Mouse (Mus musculus) forebrain, embryonic 11.5 days (tissue): ENCODE results near the gene Celsr3. TPM values are rescaled to one million over a fixed set of nuclear protein-coding genes. Genes with fewer than 3 reads are reported as not detected.
A peak's percentile ranks its signal among the peaks of the same experiment; 100 is the strongest.

Source experiments
- ATAC-seq: fragments of 200-750 bp; cut with Nextera tagmentation; replicated peaks from 2 replicates; pipeline ENCODE4 v1.8.0; 2017; ENCODE audit warnings: moderate TSS enrichment; ENCODE audit not compliant: low FRiP score
- DNase-seq: peaks from one replicate; pipeline ENCODE4 v3.0.0-alpha.2; 2017; ENCODE audit warnings: low spot score
- H3K27ac ChIP-seq: fragments of 300-500 bp; sonication (generic); 2 replicates; pipeline ENCODE4 v1.5.1; 2014; ENCODE audit warnings: low read depth, low read length
- H3K27me3 ChIP-seq: fragments of 300-500 bp; sonication (generic); 2 replicates; pipeline ENCODE4 v1.6.1; 2014; ENCODE audit warnings: mild to moderate bottlenecking, low read length, mixed read lengths; ENCODE audit not compliant: control insufficient read depth, insufficient read depth
- H3K36me3 ChIP-seq: fragments of 300-500 bp; sonication (generic); 2 replicates; pipeline ENCODE4 v1.6.1; 2014; ENCODE audit warnings: mild to moderate bottlenecking, low read length, moderate library complexity, mixed read lengths; ENCODE audit not compliant: control insufficient read depth, insufficient read depth
- H3K4me1 ChIP-seq: fragments of 300-500 bp; sonication (generic); replicated peaks from 2 replicates; pipeline ENCODE4 v1.6.1; 2014; ENCODE audit warnings: low read length, mixed read lengths; ENCODE audit not compliant: control insufficient read depth, insufficient read depth
- H3K4me2 ChIP-seq: fragments of 300-500 bp; sonication (generic); 2 replicates; pipeline ENCODE4 v1.6.1; 2014; ENCODE audit warnings: low read depth, mild to moderate bottlenecking, low read length, moderate library complexity, mixed read lengths; ENCODE audit not compliant: severe bottlenecking
- H3K4me3 ChIP-seq: fragments of 300-500 bp; sonication (generic); 2 replicates; pipeline ENCODE4 v1.5.1; 2014; ENCODE audit warnings: low read depth, low read length
- H3K9ac ChIP-seq: fragments of 300-500 bp; sonication (generic); 2 replicates; pipeline ENCODE4 v1.6.1; 2014; ENCODE audit warnings: low read length
- H3K9me3 ChIP-seq: fragments of 300-500 bp; sonication (generic); 2 replicates; pipeline ENCODE4 v1.6.1; 2016; ENCODE audit warnings: low read length, mixed read lengths; ENCODE audit not compliant: control insufficient read depth
- WGBS: fragments of 180-500 bp; shearing (Covaris S2); extraction: QIAGEN DNeasy Blood & Tissue Kit; methylation state at CpG from one replicate; pipeline ENCODE4 v1.1.7; 2014; 5-methylcytosine and 5-hydroxymethylcytosine counted together
- polyA plus RNA-seq: library from polyadenylated mRNA; unstranded; fragments of >200 nt; fragmentation: Nextera tagmentation; extraction: Ambion mirVana; gene quantifications from 2 replicates; pipeline ENCODE4 v1.2.1, GENCODE M21; 2014

Gene Celsr3
- polyA plus RNA-seq: 6.9 and 9.4 TPM in 2 replicates

- 0 out of 2 replicates have a peak within 1 kb of the TSS, but pooled peaks have one; percentile 31 for H3K27ac ChIP-seq
- DNase-seq (peak; percentile 94), ATAC-seq (peak; percentile 62)
- H3K36me3 ChIP-seq: no peaks in the 10 kb centered on the region
- H3K4me1 ChIP-seq: peaks cover 5% of the 10 kb centered on the region; the same call in 1 of the 2 replicates
- peak within 1 kb of the TSS; percentile 63 for H3K9ac ChIP-seq
- H3K4me2 ChIP-seq: peak within 1 kb of the TSS; percentile 53
- WGBS: 1% methylated on average over 64 of the region's 70 CpGs
- no peaks in the 10 kb centered on the region for H3K9me3 ChIP-seq
- H3K27me3 ChIP-seq: peaks cover 36% of the 10 kb centered on the region
- peak within 1 kb of the TSS; percentile 64 for H3K4me3 ChIP-seq
These were observed at the start of gene Celsr3 for GRCm38 (mm10) chr9:108825820-108826699. TSS of gene Celsr3 (plus strand) at chr9:108826320.

GRCm38 (mm10) chr9:108776614-108777013 lies 49.5 kb upstream of the Celsr3 start:
- no peaks in the 10 kb centered on the region for H3K36me3 ChIP-seq
- H3K9ac ChIP-seq: no peak overlapping the region
- ATAC-seq: no peak
- no peak overlapping the region for H3K4me2 ChIP-seq
- no peaks in the 10 kb centered on the region for H3K9me3 ChIP-seq
- H3K4me3 ChIP-seq: no peak overlapping the region
- DNase-seq: no peak
- H3K27me3 ChIP-seq: no peaks in the 10 kb centered on the region
- H3K27ac ChIP-seq: no peak overlapping the region
- 88% methylated on average over 4 of the region's 4 CpGs for WGBS
- H3K4me1 ChIP-seq: no peaks in the 10 kb centered on the region

GRCm38 (mm10) chr9:108777276-108777675 lies 48.8 kb upstream of the Celsr3 start:
- no peak overlapping the region for H3K4me3 ChIP-seq
- no peaks in the 10 kb centered on the region for H3K9me3 ChIP-seq
- DNase-seq (no peak), ATAC-seq (no peak)
- no peak overlapping the region for H3K9ac ChIP-seq
- H3K27me3 ChIP-seq: no peaks in the 10 kb centered on the region
- no peaks in the 10 kb centered on the region; the same call in 1 of the 2 replicates for H3K4me1 ChIP-seq
- no peak overlapping the region for H3K4me2 ChIP-seq
- no peak overlapping the region for H3K27ac ChIP-seq
- no peaks in the 10 kb centered on the region for H3K36me3 ChIP-seq
- 85% methylated on average over 4 of the region's 4 CpGs for WGBS

- Histone ChIP-seq H3K27ac (no peak overlapping the region), H3K36me3 (no peaks in the 10 kb centered on the region), H3K9me3 (no peaks in the 10 kb centered on the region), H3K4me1 (peaks cover 4% of the 10 kb centered on the region), H3K9ac (no peak overlapping the region), H3K4me2 (no peak overlapping the region), H3K4me3 (no peak overlapping the region), H3K27me3 (no peaks in the 10 kb centered on the region)
- DNase-seq: no peak
- 69% methylated on average over 5 of the region's 5 CpGs for WGBS
- ATAC-seq: no peak
These were observed 45.2 kb upstream of the Celsr3 start for GRCm38 (mm10) chr9:108780959-108781358.

GRCm38 (mm10) chr9:108781891-108782290 lies 44.2 kb upstream of the Celsr3 start:
- no peak overlapping the region for H3K4me2 ChIP-seq
- 80% methylated on average over 4 of the region's 4 CpGs for WGBS
- DNase-seq (no peak), ATAC-seq (no peak)
- no peak overlapping the region for H3K4me3 ChIP-seq
- H3K36me3 ChIP-seq: no peaks in the 10 kb centered on the region
- no peaks in the 10 kb centered on the region for H3K27me3 ChIP-seq
- H3K4me1 ChIP-seq: peaks cover 10% of the 10 kb centered on the region
- H3K9ac ChIP-seq: no peak overlapping the region
- no peak overlapping the region for H3K27ac ChIP-seq
- H3K9me3 ChIP-seq: no peaks in the 10 kb centered on the region

GRCm38 (mm10) chr9:108782836-108783547 lies 43.1 kb upstream of the Celsr3 start:
- DNase-seq (no peak), ATAC-seq (peak; percentile 15; the same call in 1 of the 2 replicates)
- H3K4me1 ChIP-seq: peaks cover 13% of the 10 kb centered on the region
- peak overlapping the region; percentile 95 for H3K4me3 ChIP-seq
- no peaks in the 10 kb centered on the region for H3K36me3 ChIP-seq
- H3K27me3 ChIP-seq: no peaks in the 10 kb centered on the region
- peak overlapping the region; percentile 98 for H3K9ac ChIP-seq
- peak overlapping the region; percentile 66 for H3K4me2 ChIP-seq
- WGBS: 19% methylated on average over 9 of the region's 9 CpGs
- H3K9me3 ChIP-seq: no peaks in the 10 kb centered on the region
- H3K27ac ChIP-seq: peak overlapping the region; percentile 69; the same call in 1 of the 2 replicates

- peaks cover 15% of the 10 kb centered on the region for H3K4me1 ChIP-seq
- DNase-seq: peak; percentile 99
- peak within 1 kb of the TSS; percentile 95 for H3K4me3 ChIP-seq
- under 1% methylated on average over 53 of the region's 56 CpGs for WGBS
- peak; percentile 98 for ATAC-seq
- no peaks in the 10 kb centered on the region for H3K36me3 ChIP-seq
- no peaks in the 10 kb centered on the region for H3K9me3 ChIP-seq
- H3K27me3 ChIP-seq: no peaks in the 10 kb centered on the region
- peak within 1 kb of the TSS; percentile 98 for H3K9ac ChIP-seq
- H3K27ac ChIP-seq: peak within 1 kb of the TSS; percentile 90
- peak within 1 kb of the TSS; percentile 66 for H3K4me2 ChIP-seq
These were observed 42.3 kb upstream of the Celsr3 start, which contains the start of gene Ip6k2 for GRCm38 (mm10) chr9:108783548-108784463. TSS of gene Ip6k2 (plus strand) at chr9:108783796.

GRCm38 (mm10) chr9:108785416-108785815 lies 40.7 kb upstream of the Celsr3 start:
- H3K9ac ChIP-seq: peak overlapping the region; percentile 41; the same call in 1 of the 2 replicates

More at GRCm38 (mm10) chr9:108785416-108785815, 40.7 kb upstream of the Celsr3 start:
- Histone ChIP-seq H3K4me2 (peak overlapping the region; percentile 66), H3K4me1 (peaks cover 15% of the 10 kb centered on the region), H3K9me3 (no peaks in the 10 kb centered on the region), H3K27me3 (no peaks in the 10 kb centered on the region), H3K36me3 (no peaks in the 10 kb centered on the region), H3K27ac (peak overlapping the region; percentile 28; the same call in 1 of the 2 replicates), H3K4me3 (peak overlapping the region; percentile 95)
- ATAC-seq: no peak
- DNase-seq: no peak
